Mouse (Mus musculus) lung, postnatal 25 days (tissue): ENCODE measurements around the gene Siah3.
A peak's percentile ranks its signal among the peaks of the same experiment; 100 is the strongest.

Source experiments
- DNase-seq: peaks from one replicate; pipeline ENCODE4 v3.0.0; 2022; ENCODE audit warnings: low spot score

The Siah3 gene

DNA sequence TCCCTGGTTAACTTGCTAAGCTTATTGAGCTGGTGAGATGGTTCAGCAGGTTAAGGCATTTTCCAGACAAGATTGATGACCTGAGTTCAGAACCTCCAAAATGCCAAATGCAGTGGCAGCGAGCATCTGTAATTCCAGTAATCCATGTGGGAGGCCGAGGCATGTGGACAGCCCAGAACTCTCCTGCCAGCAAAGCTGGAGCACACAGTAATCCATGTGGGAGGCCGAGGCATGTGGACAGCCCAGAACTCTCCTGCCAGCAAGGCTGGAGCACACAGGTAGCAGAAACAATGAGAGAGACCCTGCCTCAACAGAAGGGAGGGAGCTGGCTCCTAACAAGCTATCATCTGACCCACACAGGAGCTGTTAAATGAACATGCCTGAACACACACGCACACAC lies 13.2 kb downstream of the Siah3 start:
- no peak for DNase-seq

DNA sequence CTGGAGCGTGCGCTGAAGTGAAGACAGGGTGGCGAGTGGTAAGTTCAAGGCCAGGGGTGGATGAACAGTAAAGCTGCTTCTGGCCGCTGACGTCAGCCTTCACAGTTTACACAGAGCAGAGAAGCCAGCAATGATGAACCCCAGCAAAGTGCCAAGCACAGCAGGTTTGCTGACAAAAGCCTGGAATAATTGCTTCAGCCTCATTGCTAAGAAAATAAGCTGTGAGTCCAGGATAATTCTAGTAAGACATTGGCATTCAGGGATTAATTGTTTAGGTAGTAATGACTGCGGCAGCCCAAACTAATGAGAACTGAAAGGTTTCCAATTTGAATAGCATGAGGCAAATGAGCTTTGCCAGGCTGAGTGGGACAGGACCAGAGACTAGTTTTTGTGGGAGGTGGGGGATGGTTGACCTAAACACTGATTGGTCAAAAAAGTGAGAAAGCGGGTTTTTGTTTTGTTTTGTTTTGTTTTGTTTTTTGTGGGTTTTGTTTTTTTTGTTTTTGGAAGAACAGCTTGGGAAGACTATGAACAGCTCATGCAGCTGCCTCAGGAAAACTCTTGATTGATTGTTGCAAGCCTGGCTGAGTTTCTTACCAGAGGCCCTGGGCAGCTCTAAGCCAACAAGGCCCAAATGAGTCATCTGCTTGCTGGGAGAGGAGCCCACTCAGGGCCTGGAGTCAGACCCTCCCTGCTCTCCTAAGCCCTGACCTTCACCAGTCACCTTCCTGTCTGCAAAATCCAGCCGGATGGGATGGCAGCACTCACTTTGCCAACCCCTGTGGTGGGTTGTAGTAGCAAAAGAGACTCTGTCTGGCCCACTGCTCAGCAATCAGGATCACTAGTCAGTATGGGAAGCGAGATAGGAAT lies 17.5 kb downstream of the Siah3 start:
- peak; percentile 5 for DNase-seq

DNA sequence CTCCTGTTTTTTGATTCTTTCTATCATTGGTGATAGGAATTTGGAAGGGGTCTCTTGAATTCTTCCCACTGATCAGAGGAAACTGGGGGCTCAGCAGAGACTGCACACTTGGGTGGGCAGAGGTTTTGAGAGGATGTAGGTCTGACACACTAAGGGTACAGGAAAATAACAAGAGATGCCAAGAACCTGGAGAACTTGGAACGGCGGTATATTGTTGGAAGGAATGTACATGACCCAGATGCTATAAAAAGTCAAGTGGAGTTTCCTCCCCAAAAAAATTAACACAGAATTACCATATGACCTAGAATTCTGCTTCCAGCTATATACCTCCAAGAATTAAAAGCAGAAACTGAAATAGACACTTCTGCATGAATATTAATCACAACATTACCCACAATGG lies 20.1 kb downstream of the Siah3 start:
- no peak for DNase-seq

DNA sequence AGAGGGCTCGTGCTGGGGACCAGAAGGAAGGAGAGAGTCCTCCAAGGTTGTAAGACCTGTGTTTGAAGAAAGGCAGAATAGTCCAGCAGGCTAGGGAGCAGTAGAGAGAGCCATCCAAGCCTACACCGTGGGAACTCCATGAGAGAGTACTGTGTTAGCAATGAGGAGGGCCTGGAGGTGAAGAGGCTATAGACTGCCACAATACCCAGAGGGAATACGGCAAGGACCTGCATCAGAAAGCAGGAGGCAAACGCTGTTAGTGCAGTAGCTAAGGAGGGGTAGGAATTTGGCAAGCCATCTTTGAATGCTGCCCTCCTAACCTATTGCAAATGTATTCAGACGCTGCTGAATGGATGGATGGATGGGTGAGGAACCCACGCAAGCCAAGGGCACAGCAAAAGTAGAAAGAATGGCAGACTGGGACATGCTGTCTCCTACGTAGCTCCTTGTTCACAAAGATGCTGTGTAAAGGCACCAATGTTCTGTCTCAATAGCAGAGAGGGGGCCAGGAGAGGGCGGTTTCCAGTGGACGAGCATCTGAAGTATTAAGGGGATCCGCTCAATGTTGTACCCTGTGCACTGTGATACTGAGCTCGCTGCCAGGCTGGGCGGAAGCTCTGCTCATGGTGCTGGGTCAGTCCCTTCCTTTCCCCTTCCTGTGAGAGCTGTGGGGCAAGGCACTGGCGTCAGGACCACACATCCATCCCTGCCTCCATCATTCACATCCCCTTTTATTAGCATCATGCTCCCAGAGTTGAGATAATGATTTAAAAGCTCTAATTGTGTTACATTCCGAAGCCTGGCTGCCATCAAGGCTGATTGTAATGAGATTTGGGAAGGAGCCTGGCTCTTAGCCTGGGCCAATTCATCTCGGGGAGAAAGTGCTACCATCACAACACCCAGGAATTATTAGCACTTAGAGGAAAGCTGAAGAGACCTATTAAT lies 26.7 kb downstream of the Siah3 start:
- no peak for DNase-seq

DNA sequence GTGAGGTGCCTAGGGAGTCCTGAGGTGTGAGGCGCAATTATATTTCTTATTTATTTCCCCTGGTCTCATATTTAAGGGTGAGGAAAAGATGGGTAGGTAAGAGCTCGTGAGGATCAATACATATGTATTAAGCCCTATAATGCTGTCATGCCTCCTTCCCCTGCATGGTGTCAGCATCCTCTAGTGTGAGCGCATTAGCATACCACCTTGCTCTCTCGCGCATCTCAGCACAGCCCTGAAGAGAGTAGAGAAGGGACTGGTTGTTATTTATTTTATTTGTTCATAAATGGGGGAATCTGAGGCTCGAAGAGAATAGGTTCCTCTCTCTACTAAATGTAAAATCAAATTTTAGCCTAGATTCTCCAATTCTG lies 27.4 kb downstream of the Siah3 start:
- DNase-seq: no peak

DNA sequence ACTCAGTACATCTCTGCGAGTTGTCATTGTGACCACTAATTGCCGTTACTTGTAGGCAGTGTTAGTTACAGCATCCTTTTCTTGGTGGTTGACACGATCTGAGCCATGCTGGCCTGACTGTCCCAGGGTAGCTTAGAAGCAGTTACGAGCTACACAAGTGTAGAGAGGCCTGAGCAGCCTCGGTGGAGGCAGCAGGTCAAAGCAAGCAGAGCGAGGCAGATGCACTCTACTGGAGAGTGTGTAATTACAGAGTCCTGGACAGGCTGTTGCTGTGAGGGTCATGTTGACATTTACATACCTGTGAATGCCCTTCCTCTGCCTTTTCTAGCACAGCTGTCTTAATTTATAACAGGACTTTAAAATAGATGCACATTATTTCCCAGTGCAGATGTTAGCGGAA lies 32.1 kb downstream of the Siah3 start:
- no peak for DNase-seq

DNA sequence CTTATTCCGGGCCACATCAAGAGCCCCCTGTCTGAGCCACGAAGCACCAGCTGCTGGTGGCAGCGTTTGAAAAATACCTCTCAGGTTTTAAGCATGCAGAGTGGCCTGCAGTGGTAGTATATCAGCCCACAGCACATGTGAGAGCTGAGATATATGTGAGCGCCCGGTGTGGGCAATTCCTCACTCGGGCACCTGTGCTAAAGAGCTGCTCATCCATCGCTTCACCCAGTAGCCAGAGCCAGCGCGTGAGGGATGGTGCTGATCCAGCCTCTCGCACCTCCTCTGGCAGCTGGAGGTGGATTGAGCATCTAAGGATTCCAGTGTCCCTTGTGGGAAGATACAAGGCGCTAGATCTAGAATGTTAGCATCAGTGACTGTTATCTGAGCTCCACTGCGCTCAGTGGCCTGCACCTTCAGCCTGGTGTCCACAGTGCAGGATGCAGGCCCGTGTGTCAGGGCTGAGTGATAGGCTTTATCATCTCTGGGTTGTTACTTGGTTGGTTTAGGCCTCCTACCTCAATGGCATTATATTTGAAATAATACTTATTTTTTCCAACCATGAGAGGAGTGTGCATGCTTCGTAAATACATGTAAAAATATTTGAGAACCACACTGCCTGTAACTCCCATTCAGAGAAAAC lies 37.9 kb downstream of the Siah3 start:
- DNase-seq: no peak

DNA sequence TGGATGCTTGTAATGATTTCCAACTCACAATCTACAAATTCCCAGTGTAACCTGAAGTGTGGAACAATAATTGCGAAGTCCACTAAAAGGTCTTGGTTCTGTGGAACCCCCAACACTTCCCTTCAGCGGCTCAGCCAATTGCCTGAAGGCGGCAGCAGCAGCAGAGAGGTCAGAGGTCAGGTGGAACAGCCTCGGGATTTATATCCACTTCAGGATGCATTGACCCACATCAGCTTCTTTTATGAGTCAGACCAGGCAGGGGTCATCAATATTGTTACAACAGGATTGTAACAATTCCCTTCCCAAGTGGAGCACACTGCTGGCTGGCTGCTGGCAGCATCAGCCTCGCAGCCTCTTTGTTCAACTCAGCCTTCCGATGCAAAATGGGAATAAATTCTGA lies 39.1 kb downstream of the Siah3 start:
- DNase-seq: no peak

DNA sequence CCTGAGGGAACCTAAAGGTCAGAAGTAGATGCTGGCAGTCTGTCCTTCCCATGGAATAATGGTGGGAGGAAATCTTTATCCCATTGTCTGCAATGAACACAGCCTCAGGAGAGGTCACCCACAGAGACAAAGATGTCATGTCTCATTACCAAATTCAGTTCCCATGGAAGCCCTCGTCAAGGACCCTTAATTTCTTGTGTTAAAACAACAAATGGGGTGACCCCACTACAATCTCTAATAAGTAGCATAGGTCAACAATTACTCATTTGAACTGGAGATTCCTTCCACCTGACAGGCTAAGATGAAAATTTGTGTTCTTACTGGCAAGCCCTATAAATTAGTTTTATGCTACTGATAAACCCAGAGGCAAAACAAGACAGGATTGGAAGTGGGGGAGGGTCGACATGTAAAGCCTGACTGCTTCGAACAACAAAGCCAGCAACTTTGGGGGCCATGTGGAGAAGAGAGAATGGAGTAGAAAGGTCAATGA lies 45.8 kb downstream of the Siah3 start:
- no peak for DNase-seq

DNA sequence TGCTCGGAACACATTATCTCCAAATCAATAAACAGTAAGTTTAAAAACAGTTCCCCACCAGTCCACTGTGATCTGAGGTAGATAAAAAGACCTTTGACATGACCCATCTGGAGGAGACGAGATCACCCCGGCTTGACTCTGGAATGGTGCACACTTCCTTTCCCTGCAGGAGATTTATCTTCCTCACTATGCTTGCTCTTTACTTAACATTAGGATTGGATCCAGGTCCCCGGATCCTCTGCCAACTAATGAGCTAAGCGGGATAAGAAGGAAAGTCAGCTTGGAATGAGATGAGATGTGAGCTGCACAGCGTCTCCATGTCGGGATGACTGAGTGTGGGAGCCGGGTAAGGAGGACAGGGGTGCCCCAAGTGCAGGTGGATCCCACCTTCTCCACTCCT lies 46.7 kb downstream of the Siah3 start:
- DNase-seq: peak; percentile 7

DNA sequence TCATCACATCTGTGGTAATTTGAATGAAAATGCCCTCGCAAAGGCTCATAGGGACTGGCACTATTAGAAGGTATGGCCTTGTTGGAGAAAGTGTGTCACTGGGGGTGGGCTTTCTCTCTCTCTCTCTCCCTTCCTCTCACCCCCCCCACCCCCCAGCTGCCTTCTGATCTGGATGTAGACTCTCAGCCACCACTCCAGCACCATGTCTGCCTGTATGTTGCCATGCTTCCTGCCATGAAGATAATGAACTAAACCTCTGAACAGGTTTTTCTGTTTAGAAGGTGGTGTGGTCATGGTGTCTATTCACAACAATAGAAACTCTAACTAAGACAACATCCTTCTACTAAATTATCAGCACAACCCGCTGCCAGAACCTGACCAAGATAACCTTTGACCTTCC lies 48.5 kb downstream of the Siah3 start:
- no peak for DNase-seq

DNA sequence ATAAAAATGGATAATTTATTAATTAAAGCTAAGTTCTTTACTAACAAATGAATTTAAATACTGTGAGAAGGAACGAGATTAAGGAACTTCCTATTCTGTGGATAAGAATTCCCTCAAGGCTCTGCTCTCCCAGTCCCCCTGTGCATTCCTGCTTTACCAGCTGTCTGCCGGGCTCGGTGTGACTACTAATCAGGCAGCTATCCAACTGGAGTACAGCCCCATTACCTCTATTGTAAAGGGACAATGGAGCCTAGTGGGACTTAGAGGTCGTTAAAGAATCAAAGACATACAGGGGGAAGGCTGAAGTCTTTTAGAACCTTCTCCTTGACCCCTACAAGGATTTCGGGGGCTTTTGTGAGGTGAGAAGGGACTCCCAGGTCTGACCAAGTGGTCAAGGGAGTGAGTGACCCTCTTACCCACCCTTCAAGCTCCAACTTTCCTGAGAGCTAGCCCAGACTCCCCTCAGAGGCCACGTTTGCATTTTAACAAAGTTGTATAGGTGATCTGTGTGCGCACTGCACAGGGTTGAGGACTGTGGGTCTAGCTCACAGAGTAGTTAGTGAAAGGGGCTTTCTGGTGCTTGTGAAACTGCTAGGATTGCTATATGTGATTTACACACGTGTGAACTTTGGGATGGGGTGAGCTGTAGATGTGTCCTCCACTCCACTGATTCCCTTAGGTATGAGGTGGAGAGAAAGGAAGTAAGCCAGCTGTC lies 49.5 kb downstream of the Siah3 start:
- no peak for DNase-seq

DNA sequence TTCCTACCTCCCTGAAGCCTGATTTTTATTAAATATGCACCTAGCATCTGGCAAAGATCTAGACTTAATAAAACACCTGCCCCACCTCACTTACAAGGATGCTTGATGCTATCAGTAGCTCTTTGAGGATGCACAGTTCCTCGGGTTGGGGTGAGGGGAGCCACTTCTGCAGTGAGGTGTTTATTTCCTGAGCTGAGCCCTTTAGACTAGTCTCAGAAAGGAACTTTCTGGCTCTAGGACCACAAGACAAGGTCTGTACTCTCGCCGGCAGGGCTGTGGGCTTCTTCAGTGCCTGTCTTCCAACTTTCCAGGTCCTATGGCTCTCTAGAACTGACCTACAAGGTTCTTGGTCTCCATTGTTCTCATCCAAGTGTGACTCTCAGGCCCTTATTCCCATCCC lies 50.5 kb downstream of the Siah3 start:
- no peak for DNase-seq

DNA sequence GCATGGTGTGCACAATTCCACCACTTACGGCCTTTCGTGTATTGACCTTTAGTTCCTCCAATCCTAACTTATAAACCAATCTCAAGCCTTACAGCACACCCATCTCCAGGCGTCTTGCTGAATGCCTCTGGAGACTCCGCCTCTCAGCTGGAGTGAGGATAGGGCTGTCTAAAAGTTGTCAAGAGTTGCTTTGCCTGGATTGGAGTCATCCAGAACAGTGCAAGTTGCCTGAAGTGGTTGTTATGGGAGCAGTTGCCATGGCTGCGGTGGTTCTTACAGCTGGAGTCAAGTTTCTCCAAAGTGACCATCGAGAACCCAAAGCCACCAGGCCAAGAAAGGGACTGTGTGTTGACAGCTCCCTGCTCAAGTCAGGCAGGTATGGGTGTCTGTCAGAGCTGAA lies 54.3 kb downstream of the Siah3 start:
- no peak for DNase-seq

DNA sequence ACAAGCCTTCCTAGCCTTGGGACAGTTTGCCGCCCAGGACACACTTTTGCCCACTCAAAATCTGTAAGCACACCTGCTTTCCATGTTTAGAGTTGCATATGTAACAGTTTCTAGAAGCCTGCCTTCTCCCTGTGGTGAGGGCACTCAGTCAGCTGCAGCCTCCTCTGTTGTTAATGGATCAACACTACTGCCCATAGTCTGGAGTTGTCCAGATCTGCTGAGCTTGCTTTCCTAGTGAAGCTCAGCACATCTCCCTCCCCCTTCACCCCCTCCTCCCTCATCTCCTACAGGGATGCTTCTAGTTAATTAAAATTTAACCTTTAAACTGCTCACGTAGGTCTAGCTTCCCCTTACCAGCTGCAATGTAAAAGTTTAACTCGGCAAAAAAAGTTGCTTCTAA lies 57.2 kb downstream of the Siah3 start:
- DNase-seq: no peak

DNA sequence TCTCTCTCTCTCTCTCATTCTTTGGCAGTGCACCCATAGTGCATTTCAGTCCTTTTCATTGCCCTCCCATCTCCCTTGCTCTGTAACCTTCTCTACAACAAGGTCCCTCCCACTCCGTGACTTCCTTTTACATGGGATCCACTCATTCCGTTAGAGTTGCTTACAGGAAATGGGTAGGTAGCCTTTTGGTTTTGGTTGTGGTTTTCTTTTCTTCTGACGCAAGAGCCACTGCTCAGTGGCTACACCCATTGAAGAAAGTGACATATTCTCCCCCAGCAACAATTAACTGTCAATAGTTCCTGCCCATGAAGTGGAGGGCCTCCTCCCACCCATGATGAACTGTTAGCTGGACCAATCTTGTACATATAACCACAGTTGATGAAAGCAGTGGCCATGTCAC lies 60.4 kb downstream of the Siah3 start:
- no peak for DNase-seq

DNA sequence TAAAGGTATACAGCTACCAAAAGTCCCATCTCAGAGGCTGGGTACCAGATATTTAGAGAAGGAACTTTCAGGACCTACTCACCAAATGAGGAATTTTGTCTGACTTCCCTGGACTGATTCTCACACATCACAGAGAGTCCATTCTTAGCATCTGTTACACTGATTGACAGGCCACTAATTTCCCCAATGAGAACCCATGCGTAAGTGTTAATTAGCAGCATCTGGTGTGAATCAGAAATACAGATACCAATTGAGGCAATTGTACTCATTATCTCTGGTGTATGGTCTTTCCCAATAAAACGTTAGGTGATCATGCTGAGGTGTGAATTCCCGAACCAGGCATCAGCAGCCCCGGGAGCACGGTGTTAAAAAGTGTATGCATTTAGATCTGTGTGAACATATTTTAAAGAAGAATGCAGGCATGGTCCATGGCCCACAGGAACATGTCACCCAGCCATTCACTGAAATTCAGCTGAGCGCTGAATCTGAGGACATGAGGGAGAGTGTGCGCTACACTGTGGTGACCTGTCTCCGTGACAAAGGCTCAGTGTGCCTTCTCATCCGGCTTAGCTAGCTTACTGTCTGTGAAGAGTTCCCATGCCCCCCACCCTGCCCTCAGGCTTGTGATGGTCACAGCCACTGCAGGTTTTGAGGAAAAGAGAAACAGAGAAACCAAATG lies 61.3 kb downstream of the Siah3 start:
- DNase-seq: no peak

DNA sequence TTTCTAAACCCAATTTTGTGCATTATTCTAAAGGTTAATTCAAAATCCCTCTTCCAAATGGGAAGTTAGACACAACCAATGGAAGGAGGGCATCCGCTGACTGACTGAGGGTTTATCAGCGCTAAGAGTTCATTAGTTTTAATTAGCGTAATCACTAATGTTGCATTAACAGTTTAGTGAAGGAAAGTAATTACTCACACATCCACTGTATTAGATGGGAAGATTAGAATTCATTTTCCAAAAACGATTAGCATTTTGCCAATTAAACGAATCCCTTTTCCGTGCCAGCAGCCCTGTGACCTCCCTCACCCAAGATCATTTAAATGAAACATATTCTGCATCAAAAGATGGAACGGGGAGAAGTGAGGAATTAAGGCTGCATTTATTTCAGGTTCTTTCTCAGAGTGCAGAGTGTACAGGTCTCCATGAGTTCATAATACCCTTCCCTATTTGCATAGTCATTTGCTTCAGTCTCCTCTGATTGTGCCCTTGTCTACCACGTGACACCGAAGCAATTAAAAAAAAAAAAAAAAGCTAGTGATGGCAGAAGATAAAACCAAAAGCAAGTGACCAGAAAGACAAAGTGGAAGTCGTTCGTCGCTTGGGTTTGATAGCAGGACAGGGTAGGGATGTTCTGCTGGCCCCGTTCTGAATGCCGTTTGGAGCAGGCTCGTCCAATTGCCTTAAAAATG lies 62.6 kb downstream of the Siah3 start:
- no peak for DNase-seq

DNA sequence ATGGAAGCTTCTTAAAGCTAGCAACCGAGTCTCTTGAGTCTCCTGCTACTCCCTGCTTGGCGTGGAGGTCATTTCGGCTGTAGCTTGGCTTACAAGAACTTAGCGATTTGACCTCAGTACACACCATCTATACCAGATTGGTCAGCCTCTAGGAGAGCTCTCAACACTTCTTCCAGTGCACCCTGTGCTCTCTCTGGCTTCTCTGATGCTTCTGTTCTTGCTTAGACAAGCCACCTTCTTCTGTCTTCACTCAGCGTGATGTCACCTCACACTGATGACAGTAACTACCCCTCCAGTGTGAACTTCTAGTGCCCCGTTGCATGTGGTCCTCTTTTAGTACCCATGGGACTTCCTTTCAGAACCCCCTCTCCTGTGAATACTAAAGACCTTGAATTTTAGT lies 63.1 kb downstream of the Siah3 start:
- no peak for DNase-seq

DNA sequence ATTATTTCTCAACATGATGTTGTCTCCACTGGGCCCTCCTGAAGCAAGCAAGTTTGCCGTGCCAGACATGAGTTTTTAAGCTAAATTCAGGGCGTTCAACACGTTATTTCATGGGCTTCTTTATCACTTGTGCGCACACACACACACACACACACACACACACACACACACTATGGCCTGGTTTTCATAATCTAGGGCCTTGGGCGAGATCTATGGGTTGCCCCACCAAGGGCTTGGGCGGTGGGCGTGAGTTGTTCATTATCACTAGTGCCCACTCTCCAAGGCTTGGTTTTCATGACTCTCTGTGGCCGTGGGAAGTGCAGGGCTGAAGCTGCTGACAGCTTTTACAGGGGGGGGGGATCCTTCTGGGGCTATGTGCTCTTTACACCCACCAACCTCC lies 63.9 kb downstream of the Siah3 start:
- DNase-seq: no peak

DNA sequence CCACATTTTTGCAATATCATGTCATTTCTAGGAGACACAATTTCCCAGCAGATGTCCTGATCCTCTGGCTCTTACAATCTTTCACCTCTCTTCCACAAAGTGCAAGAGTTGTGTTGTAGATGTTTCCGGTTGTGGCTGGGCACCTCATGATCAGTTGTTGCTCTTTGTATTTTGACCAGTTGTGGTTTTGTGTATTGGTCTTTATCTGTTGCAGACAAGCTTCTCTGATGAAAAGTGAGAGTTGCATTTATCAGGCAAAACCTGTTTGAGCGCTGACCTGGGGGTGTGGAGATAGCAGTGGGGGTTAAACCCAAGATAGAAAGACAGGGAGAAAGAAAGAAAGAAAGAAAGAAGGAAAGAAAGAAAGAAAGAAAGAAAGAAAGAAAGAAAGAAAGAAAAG lies 68.9 kb downstream of the Siah3 start:
- DNase-seq: no peak
